Mouse (Mus musculus) megakaryocyte, embryonic 14.5 days (primary cell): ENCODE data around the gene Pramef25. TPM values are rescaled to one million over a fixed set of nuclear protein-coding genes. Genes with fewer than 3 reads are reported as not detected.
"Not testable (repeated sequence)": the region's sequence is repeated elsewhere in the genome, so short reads cannot be mapped to it uniquely, and the experiment has no call there.

ENCODE experiments used
- H3K27me3 ChIP-seq: replicated peaks from 2 replicates; pipeline ENCODE3; 2012; ENCODE audit warnings: inconsistent platforms
- H3K36me3 ChIP-seq: replicated peaks from 2 replicates; pipeline ENCODE3; 2012; ENCODE audit warnings: low read length, inconsistent platforms, mixed read lengths
- H3K4me1 ChIP-seq: 2 replicates; pipeline ENCODE4 v1.6.1; 2012; ENCODE audit warnings: inconsistent platforms
- H3K4me3 ChIP-seq: replicated peaks from 2 replicates; pipeline ENCODE3; 2012; ENCODE audit warnings: moderate library complexity, mild to moderate bottlenecking, inconsistent platforms
- H3K9me3 ChIP-seq: 2 replicates; pipeline ENCODE4 v1.6.1; 2012; ENCODE audit warnings: inconsistent platforms
- polyA plus RNA-seq: library from polyadenylated mRNA; stranded (reverse); fragments of >175 nt; gene quantifications from 2 replicates; pipeline ENCODE4 v1.2.3, GENCODE M21; 2012; ENCODE audit warnings: low replicate concordance; ENCODE audit not compliant: insufficient read depth

Gene Pramef25
- not detected in 2 replicates for polyA plus RNA-seq

DNA sequence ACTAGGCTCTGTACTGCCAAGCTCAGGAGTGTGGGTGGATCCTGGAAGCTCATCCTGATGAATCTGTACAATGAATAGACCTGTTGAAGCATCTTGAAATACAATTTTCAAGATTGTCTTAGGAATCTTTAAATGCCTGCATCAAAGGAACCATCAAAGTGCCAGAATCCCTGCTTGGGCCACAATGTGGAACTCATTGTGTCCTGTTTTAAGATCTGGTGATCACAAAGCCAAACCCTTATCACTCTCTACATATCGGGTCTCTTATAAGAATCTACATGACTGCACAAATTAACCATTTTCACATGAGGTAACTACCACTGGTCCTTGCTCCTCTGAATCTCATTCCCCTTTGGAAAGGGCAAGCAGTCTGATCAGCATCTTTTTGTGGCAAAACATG lies at the start of gene Pramef25:
Pramef25 (minus strand) TSS at position 101 of the 400 bp plus-strand sequence.
- H3K27me3 ChIP-seq, H3K36me3 ChIP-seq, H3K9me3 ChIP-seq, H3K4me3 ChIP-seq, H3K4me1 ChIP-seq: not testable (repeated sequence)

GRCm38 (mm10) chr4:143994269-143994668 lies 43.5 kb upstream of the Pramef25 start, which contains the start of gene Pramef17:
Pramef17 (minus strand) TSS chr4:143994369.
- H3K27me3 ChIP-seq, result not testable (repeated sequence)

GRCm38 (mm10) chr4:143988126-143988525 lies 37.3 kb upstream of the Pramef25 start:
- not testable (repeated sequence) for H3K4me3 ChIP-seq, H3K27me3 ChIP-seq, H3K36me3 ChIP-seq, H3K4me1 ChIP-seq, H3K9me3 ChIP-seq

More at GRCm38 (mm10) chr4:143994269-143994668, 43.5 kb upstream of the Pramef25 start, which contains the start of gene Pramef17:
- H3K4me1 ChIP-seq, H3K36me3 ChIP-seq, H3K4me3 ChIP-seq, H3K9me3 ChIP-seq: not testable (repeated sequence)

DNA sequence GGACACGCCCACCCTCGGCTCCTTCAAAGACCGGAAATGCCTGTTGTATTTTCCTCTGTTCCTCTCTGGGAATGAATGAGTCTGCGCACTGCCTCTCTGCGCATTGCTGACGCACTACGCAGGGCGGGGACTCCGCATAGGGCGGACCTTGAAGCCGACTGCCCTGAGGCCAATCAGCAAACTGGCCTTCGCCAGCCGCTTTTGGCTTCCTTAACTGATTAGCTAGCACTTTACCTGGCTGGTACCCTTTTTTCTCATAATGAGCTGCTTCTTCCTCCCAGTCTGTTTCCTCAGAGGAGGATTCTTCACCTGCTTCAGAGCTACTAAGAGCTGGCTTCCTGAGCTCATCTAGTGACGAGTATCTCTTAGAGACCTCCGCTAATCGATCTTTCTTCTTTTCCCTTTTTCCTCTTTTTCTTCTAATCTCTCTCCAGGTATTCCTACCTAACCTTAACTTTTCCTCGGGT lies 36.7 kb upstream of the Pramef25 start:
- H3K9me3 ChIP-seq, result not testable (repeated sequence)

GRCm38 (mm10) chr4:143985733-143986132 lies 34.9 kb upstream of the Pramef25 start:
- H3K4me1 ChIP-seq, H3K36me3 ChIP-seq, H3K27me3 ChIP-seq, H3K4me3 ChIP-seq, H3K9me3 ChIP-seq: not testable (repeated sequence)

More for the DNA sequence above, 36.7 kb upstream of the Pramef25 start:
- not testable (repeated sequence) for H3K27me3 ChIP-seq, H3K4me1 ChIP-seq, H3K36me3 ChIP-seq, H3K4me3 ChIP-seq

- not testable (repeated sequence) for H3K36me3 ChIP-seq, H3K9me3 ChIP-seq, H3K27me3 ChIP-seq, H3K4me3 ChIP-seq, H3K4me1 ChIP-seq
Measured at GRCm38 (mm10) chr4:143985165-143985564, 34.3 kb upstream of the Pramef25 start.

- H3K9me3 ChIP-seq, H3K36me3 ChIP-seq, H3K27me3 ChIP-seq, H3K4me3 ChIP-seq, H3K4me1 ChIP-seq: not testable (repeated sequence)
Measured at GRCm38 (mm10) chr4:143983446-143983845, 32.6 kb upstream of the Pramef25 start.

- not testable (repeated sequence) for H3K9me3 ChIP-seq, H3K4me3 ChIP-seq, H3K27me3 ChIP-seq, H3K4me1 ChIP-seq, H3K36me3 ChIP-seq
Measured at GRCm38 (mm10) chr4:143966850-143967249, 16.0 kb upstream of the Pramef25 start, which contains the start of gene Gm13101. Gm13101 (minus strand) TSS chr4:143966950.

DNA sequence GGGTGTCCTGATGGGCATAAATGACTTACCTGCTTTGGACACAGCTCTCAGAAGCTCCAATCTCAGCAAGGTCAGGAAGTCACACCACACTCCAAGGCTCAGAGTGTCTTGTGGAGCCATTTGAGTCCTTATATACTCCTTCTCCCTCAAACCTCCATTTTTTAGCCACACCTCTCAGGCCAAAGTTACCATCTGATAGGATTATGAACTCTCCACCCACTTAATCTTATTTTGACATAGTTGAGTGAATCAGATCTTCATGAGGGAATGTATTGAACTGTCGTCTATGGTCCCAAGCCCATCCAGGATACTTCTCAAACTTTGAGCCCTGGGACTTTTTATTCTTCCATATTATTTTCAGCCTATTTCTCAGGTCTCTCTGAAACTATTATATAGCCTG lies 50.5 kb downstream of the Pramef25 start, which contains the start of gene Pramef6:
Pramef6 (minus strand) TSS at position 101 of the 400 bp plus-strand sequence.
- not testable (repeated sequence) for H3K27me3 ChIP-seq, H3K4me3 ChIP-seq, H3K36me3 ChIP-seq, H3K4me1 ChIP-seq
- peaks cover 22% of the 10 kb centered on the region for H3K9me3 ChIP-seq

Other genes with a start within 250 kb of the Pramef25 start
- gene Gm13089, start 248.3 kb downstream of the Pramef25 start, polyA plus RNA-seq, result not detected in 2 replicates
- gene Gm13078, start 231.6 kb downstream of the Pramef25 start, polyA plus RNA-seq, result not detected in 2 replicates
- not detected in 2 replicates for gene Gm13023, start 161.7 kb downstream of the Pramef25 start, polyA plus RNA-seq
- not detected in 2 replicates for gene Gm13084, start 134.9 kb downstream of the Pramef25 start, polyA plus RNA-seq
- gene Gm13103, start 104.5 kb downstream of the Pramef25 start, polyA plus RNA-seq, result not detected in 2 replicates
- not detected in 2 replicates for gene Pramef6, start 50.6 kb downstream of the Pramef25 start, polyA plus RNA-seq
- gene Gm13101, start 15.9 kb upstream of the Pramef25 start, polyA plus RNA-seq, result not detected in 2 replicates
- gene Pramef17, start 43.4 kb upstream of the Pramef25 start, polyA plus RNA-seq, result not detected in 2 replicates
- not detected in 2 replicates for gene Pramel4, start 108.1 kb upstream of the Pramef25 start, polyA plus RNA-seq
- not detected in 2 replicates for gene Gm13102, start 155.5 kb upstream of the Pramef25 start, polyA plus RNA-seq
- not detected in 2 replicates for gene Oog3, start 211.6 kb upstream of the Pramef25 start, polyA plus RNA-seq
- not detected in 2 replicates for gene Oog2, start 239.7 kb upstream of the Pramef25 start, polyA plus RNA-seq